Mouse (Mus musculus) forebrain, embryonic 10.5 days (tissue): ENCODE results near the gene 1700088E04Rik. TPM values are rescaled to one million over a fixed set of nuclear protein-coding genes. Genes with fewer than 3 reads are reported as not detected.

Experiments used
- DNase-seq: peaks from one replicate; pipeline ENCODE4 v3.0.0-alpha.2; 2017; ENCODE audit warnings: low spot score; ENCODE audit errors: extremely low spot score
- H3K27ac ChIP-seq: fragments of 300-500 bp; sonication (generic); 2 replicates; pipeline ENCODE4 v1.5.1; 2016; ENCODE audit warnings: mild to moderate bottlenecking
- H3K27me3 ChIP-seq: fragments of 300-500 bp; sonication (generic); 2 replicates; pipeline ENCODE4 v1.6.1; 2016; ENCODE audit warnings: mild to moderate bottlenecking; ENCODE audit not compliant: poor library complexity, severe bottlenecking
- H3K36me3 ChIP-seq: fragments of 300-500 bp; sonication (generic); replicated peaks from 2 replicates; pipeline ENCODE4 v1.6.1; 2016; ENCODE audit warnings: mild to moderate bottlenecking, moderate library complexity
- H3K4me1 ChIP-seq: fragments of 300-500 bp; sonication (generic); 2 replicates; pipeline ENCODE4 v1.6.1; 2016
- H3K4me3 ChIP-seq: fragments of 300-500 bp; sonication (generic); 2 replicates; pipeline ENCODE4 v1.5.1; 2016; ENCODE audit warnings: mild to moderate bottlenecking, moderate library complexity
- H3K9me3 ChIP-seq: fragments of 300-500 bp; sonication (generic); 2 replicates; pipeline ENCODE4 v1.6.1; 2016; ENCODE audit warnings: mild to moderate bottlenecking, moderate library complexity
- WGBS: fragments of 180-500 bp; shearing (Covaris S2); methylation state at CpG from one replicate; pipeline ENCODE4 v1.1.7; 2016; 5-methylcytosine and 5-hydroxymethylcytosine counted together
- polyA plus RNA-seq: library from polyadenylated mRNA; unstranded; fragments of >200 nt; fragmentation: Nextera tagmentation; extraction: Ambion mirVana; gene quantifications from 2 replicates; pipeline ENCODE4 v1.2.1, GENCODE M21; 2016

Gene 1700088E04Rik
- polyA plus RNA-seq, 1 experiment from 2014 or later: 6.9 TPM

- Histone ChIP-seq H3K36me3 (peaks cover 75% of the 10 kb centered on the region), H3K27ac (no peak overlapping the region), H3K4me1 (peaks cover 26% of the 10 kb centered on the region), H3K4me3 (no peak overlapping the region), H3K27me3 (no peaks in the 10 kb centered on the region), H3K9me3 (no peaks in the 10 kb centered on the region)
- WGBS: 88% methylated on average over 7 of the region's 7 CpGs
- no peak for DNase-seq
Observed at GRCm38 (mm10) chr15:79145522-79145921, 4.5 kb upstream of the 1700088E04Rik start.

DNA sequence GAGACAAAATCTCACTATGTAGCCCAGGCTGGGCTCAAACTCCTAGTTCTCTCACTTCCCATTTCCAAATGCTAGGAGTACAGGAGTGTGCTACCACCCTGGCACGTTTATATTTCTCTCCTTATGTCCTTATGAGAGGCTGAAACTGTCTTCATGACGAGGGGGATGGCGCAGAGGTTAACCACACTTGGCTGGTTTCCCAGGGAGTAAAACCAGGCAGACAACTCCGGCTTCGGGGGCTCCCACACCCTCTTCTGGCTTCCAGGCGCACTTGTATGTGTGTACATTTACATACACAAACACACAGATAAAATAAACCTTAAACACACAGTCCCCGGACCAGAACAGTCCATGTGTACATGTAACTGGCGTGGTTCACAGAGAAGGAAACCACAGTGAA is 3.0 kb upstream of the 1700088E04Rik start:
- H3K9me3 ChIP-seq: no peaks in the 10 kb centered on the region
- no peak for DNase-seq
- no peaks in the 10 kb centered on the region for H3K27me3 ChIP-seq
- peaks cover 62% of the 10 kb centered on the region for H3K36me3 ChIP-seq
- no peak overlapping the region for H3K4me3 ChIP-seq
- H3K27ac ChIP-seq: no peak overlapping the region
- 97% methylated on average over 8 of the region's 8 CpGs for WGBS
- H3K4me1 ChIP-seq: peaks cover 29% of the 10 kb centered on the region

GRCm38 (mm10) chr15:79143316-79143715 is 2.3 kb upstream of the 1700088E04Rik start:
- Histone ChIP-seq H3K36me3 (peaks cover 55% of the 10 kb centered on the region), H3K4me1 (peaks cover 29% of the 10 kb centered on the region), H3K9me3 (no peaks in the 10 kb centered on the region), H3K27ac (no peak overlapping the region), H3K27me3 (no peaks in the 10 kb centered on the region), H3K4me3 (no peak overlapping the region)
- no peak for DNase-seq
- 86% methylated on average over 12 of the region's 12 CpGs for WGBS

DNA sequence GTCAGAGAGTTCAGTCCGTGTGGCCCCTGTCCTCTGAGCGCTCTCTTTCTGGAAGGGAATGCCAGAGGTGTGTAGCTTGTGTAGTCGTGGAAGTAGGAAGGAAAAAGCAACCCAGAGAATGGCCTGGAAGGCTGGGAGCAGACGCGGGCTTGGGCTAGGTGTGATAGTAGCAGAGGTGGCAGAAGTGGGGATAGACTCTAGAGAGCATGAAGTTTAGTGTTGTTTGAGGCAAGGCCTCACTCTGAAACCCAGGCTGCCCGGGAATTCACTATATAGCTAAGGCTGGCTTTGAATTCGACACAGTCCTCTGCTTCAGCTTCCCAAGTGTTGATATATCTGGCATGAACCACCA is 489 bp upstream of the 1700088E04Rik start:
- no peak for DNase-seq

GRCm38 (mm10) chr15:79139640-79140039 is 1.4 kb downstream of the 1700088E04Rik start:
- H3K4me3 ChIP-seq: no peak overlapping the region
- 58% methylated on average over 10 of the region's 10 CpGs for WGBS
- H3K27me3 ChIP-seq: no peaks in the 10 kb centered on the region
- peaks cover 39% of the 10 kb centered on the region for H3K4me1 ChIP-seq
- H3K9me3 ChIP-seq: no peaks in the 10 kb centered on the region
- DNase-seq: no peak
- peaks cover 19% of the 10 kb centered on the region for H3K36me3 ChIP-seq
- H3K27ac ChIP-seq: no peak overlapping the region

More for the DNA sequence above, 489 bp upstream of the 1700088E04Rik start:
- 2% methylated on average over 7 of the region's 7 CpGs for WGBS
- Histone ChIP-seq H3K27me3 (no peaks in the 10 kb centered on the region), H3K4me3 (peak overlapping the region; percentile 94), H3K36me3 (peaks cover 38% of the 10 kb centered on the region), H3K27ac (peak overlapping the region; percentile 88), H3K4me1 (peaks cover 29% of the 10 kb centered on the region), H3K9me3 (no peaks in the 10 kb centered on the region)

GRCm38 (mm10) chr15:79135783-79136575 is 5.1 kb downstream of the 1700088E04Rik start:
- Histone ChIP-seq H3K36me3 (peaks cover 32% of the 10 kb centered on the region), H3K9me3 (no peaks in the 10 kb centered on the region), H3K4me3 (no peak overlapping the region), H3K27ac (no peak overlapping the region), H3K27me3 (no peaks in the 10 kb centered on the region), H3K4me1 (peaks cover 17% of the 10 kb centered on the region)
- 72% methylated on average over 11 of the region's 11 CpGs for WGBS
- no peak for DNase-seq

DNA sequence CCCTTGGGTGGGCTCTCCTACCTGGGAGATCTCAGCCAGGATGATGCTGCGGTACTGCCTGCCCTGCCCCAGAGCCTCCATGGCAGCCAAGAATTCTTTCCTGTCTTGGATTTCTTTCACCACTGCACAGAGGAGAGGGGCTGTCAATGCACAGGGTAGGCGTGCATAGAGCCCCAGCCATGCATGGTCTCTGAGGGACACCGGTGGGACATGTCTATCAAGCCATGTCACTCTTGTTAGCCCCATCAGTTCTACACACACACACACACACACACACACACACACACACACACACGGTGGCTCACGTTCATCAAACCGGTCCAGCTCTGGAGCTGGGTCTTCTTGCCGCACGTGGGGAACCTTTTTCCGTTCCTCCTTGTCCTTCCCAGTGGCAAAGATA is 5.7 kb downstream of the 1700088E04Rik start:
- H3K27ac ChIP-seq: no peak overlapping the region
- H3K4me1 ChIP-seq: peaks cover 11% of the 10 kb centered on the region
- no peak overlapping the region for H3K4me3 ChIP-seq
- 85% methylated on average over 9 of the region's 9 CpGs for WGBS
- DNase-seq: no peak
- H3K27me3 ChIP-seq: no peaks in the 10 kb centered on the region
- peaks cover 39% of the 10 kb centered on the region for H3K36me3 ChIP-seq
- no peaks in the 10 kb centered on the region for H3K9me3 ChIP-seq

DNA sequence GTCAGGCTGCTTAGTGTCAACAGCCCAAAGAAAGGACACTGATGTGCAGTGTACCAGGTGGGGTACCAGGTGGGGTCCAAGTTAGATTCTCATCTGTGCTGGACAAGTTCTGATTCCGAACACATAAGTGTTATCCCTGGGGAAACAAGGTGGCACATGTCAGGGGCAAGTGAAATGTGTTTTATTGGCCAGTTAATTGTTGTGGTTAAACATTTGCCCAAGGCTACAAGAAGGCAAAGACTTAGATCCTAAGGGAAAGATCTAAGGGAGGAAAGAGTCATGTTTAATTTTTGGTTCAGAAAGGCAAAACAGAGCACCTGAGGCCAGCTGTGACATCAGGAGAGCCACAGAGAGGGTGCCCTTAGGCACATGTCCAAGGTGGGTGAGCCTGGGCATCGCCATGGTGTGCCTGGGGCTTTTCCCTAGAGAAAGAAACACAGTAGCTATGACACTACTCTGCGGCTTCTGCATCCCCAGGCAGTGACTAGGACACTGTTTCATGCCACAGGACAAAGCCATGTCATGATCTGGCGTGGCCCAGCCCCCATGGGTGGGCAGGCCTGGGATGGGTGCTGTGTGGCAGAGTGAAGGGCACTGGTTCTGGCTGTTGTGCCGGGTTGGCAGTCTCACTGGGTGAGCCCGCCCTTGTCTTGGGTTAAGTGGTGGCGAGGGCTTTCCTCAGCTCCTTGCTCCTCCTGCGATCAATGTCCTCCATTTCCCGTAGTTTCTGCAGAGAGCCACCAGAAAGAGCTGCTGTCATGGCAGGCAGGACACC is 6.4 kb downstream of the 1700088E04Rik start:
- 89% methylated on average over 9 of the region's 9 CpGs for WGBS

DNA sequence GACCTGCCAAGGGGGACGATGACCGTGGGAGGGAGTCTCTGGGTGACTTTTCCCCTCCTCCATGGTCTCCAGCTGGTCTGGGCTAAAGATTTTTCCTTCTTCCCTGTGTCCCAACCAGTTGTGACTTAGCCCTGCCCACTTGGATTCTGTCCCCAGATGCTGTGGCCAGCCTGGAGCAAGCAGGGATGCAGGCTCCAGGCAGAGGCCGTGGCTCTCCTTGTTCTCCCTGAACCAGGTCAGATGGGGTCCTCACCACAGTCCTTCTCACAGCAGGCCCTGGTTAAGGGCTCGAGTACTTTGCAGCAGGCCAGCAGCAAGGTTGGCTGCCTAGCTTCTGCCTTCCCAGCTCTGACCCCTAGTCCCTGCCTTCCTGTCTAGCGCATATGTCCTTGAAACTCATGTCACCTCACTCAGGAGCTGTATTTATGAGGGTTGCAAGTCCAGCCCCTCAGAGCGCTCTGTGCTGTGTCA is 7.8 kb downstream of the 1700088E04Rik start:
- H3K4me1 ChIP-seq: peaks cover 10% of the 10 kb centered on the region
- DNase-seq: no peak
- no peak overlapping the region for H3K4me3 ChIP-seq
- H3K36me3 ChIP-seq: peaks cover 55% of the 10 kb centered on the region
- peaks cover 2% of the 10 kb centered on the region; the same call in 1 of the 2 replicates for H3K9me3 ChIP-seq
- H3K27me3 ChIP-seq: no peaks in the 10 kb centered on the region
- no peak overlapping the region for H3K27ac ChIP-seq
- 91% methylated on average over 6 of the region's 6 CpGs for WGBS

More for the DNA sequence above, 6.4 kb downstream of the 1700088E04Rik start:
- Histone ChIP-seq H3K4me3 (no peak overlapping the region), H3K36me3 (peaks cover 45% of the 10 kb centered on the region), H3K27ac (no peak overlapping the region), H3K4me1 (peaks cover 10% of the 10 kb centered on the region), H3K9me3 (no peaks in the 10 kb centered on the region), H3K27me3 (no peaks in the 10 kb centered on the region)
- DNase-seq: no peak

DNA sequence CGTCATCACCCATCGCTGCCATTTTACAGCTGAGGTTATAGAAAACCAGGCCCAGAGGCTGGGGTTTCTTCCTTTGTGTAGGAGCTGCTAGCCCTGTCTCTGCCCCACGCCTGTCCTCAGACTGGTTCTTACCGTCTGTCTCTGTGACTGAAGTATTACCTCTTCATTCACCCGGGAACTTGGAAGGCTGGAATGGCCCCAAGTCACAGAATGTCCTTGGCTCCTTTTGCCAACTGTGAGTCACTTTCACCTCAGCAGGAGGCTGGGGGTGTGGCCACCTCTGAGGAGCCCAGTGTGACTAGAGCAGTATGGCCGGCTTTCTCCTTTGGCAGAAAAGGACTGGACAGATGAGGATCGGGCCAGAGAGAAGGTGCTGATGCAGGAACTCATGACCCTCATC is 9.6 kb downstream of the 1700088E04Rik start:
- Histone ChIP-seq H3K4me1 (peaks cover 10% of the 10 kb centered on the region), H3K4me3 (no peak overlapping the region), H3K27me3 (no peaks in the 10 kb centered on the region), H3K9me3 (peaks cover 5% of the 10 kb centered on the region; the same call in 1 of the 2 replicates), H3K36me3 (peaks cover 73% of the 10 kb centered on the region), H3K27ac (no peak overlapping the region)
- DNase-seq: no peak
- 81% methylated on average over 7 of the region's 7 CpGs for WGBS

- DNase-seq: no peak
- WGBS: 89% methylated on average over 10 of the region's 10 CpGs
- no peaks in the 10 kb centered on the region for H3K27me3 ChIP-seq
- no peak overlapping the region for H3K27ac ChIP-seq
- H3K9me3 ChIP-seq: peaks cover 5% of the 10 kb centered on the region; the same call in 1 of the 2 replicates
- H3K4me3 ChIP-seq: no peak overlapping the region
- peaks cover 79% of the 10 kb centered on the region for H3K36me3 ChIP-seq
- peaks cover 4% of the 10 kb centered on the region for H3K4me1 ChIP-seq
Observed at GRCm38 (mm10) chr15:79130782-79131181, 10.3 kb downstream of the 1700088E04Rik start.

GRCm38 (mm10) chr15:79129311-79129710 is 11.7 kb downstream of the 1700088E04Rik start:
- no peak overlapping the region for H3K4me3 ChIP-seq
- no peak for DNase-seq
- H3K27ac ChIP-seq: no peak overlapping the region
- 91% methylated on average over 7 of the region's 7 CpGs for WGBS
- H3K9me3 ChIP-seq: peaks cover 5% of the 10 kb centered on the region; the same call in 1 of the 2 replicates
- no peaks in the 10 kb centered on the region for H3K4me1 ChIP-seq
- no peaks in the 10 kb centered on the region for H3K27me3 ChIP-seq
- peaks cover 93% of the 10 kb centered on the region for H3K36me3 ChIP-seq

DNA sequence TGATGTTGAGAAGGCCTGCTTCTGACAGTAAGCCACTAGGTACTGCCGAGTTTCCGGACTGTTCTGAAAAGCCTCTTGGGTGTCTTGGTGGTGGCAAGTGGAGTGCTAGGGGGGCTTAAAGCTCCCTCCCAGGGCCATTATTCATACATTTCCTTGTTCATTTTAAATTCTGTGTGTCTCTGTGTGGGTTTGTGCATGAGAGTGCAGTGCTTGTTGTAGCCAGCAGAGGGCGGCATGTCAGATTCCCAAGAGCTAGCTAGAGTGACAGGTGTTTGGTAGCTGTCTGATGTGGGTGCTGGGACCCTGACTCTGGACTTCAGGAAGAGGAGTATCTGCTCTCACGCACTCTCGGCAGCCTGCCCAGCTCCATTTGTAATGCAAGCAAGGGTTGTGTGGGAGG is 12.8 kb downstream of the 1700088E04Rik start:
- H3K27ac ChIP-seq: no peak overlapping the region
- 93% methylated on average over 5 of the region's 5 CpGs for WGBS
- peaks cover 5% of the 10 kb centered on the region; the same call in 1 of the 2 replicates for H3K9me3 ChIP-seq
- peaks cover 91% of the 10 kb centered on the region for H3K36me3 ChIP-seq
- no peaks in the 10 kb centered on the region for H3K4me1 ChIP-seq
- DNase-seq: no peak
- H3K27me3 ChIP-seq: no peaks in the 10 kb centered on the region
- no peak overlapping the region for H3K4me3 ChIP-seq
